Mouse (Mus musculus) small intestine, adult 2 months (tissue): ENCODE results near the gene Lrrc25.

Experiments used
- CTCF ChIP-seq: fragments of 200-500 bp; IDR thresholded peaks from 2 replicates; pipeline ENCODE4 v1.5.1; 2012; ENCODE audit warnings: low read depth, mild to moderate bottlenecking, control low read depth, inconsistent platforms, low read length, moderate library complexity, mixed read lengths; ENCODE audit not compliant: insufficient replicate concordance, insufficient read length; ENCODE audit errors: extremely low read depth
- POLR2A ChIP-seq: fragments of 200-500 bp; IDR thresholded peaks from 2 replicates; pipeline ENCODE4 v1.6.1; 2012; ENCODE audit warnings: low read depth, mild to moderate bottlenecking, control low read depth, inconsistent platforms, low read length, moderate library complexity

DNA sequence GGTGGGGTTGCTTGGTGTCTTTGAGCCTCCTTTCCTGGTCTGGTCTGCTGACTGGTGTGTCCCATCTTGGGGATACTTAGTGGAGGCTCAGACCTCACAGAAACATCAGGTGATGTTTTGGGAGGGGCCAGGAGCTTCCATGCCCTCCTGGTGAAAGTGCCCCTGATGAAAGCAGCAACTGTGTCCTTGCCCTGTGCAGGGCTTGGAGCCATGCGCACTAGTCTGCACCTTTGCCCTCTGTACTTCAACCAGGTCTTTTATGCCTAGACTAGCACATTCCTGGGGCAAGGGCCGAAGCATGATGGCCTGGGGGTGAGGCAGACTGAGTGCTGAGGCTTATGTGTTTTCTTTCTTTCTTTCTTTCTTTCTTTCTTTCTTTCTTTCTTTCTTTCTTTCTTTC, 49.6 kb downstream of the Lrrc25 start:
- no peak for TF ChIP-seq CTCF
- no peak for TF ChIP-seq POLR2A
